Mouse (Mus musculus) embryonic stem cell, embryonic (primary cell): ENCODE data around the gene Slc35e4.

Experiments used
- CTCF ChIA-PET, 4 experiments: fragments of 300-600 bp in 2 of 4; fragments of 350-600 bp in 2 of 4; sonication (Branson Sonifier 250); formaldehyde crosslinking; loops; one replicate each; lab custom pipeline; 2022; ENCODE audit warnings: inconsistent platforms in 2 of 4; lab: Charles Lee
- POLR2A ChIA-PET, 4 experiments: fragments of 300-600 bp in 2 of 4; fragments of 350-600 bp in 2 of 4; sonication (Branson Sonifier 250); formaldehyde crosslinking; loops; one replicate each; lab custom pipeline; 2022; ENCODE audit warnings: antibody characterized with exemption in 4 of 4, inconsistent platforms in 1 of 4; lab: Charles Lee

Slc35e4 gene

GRCm38 (mm10) chr11:3930931-3931330 lies 16.5 kb upstream of the Slc35e4 start:
- ChIA-PET CTCF (interaction anchor here (0.6 to 2.7 kb wide), 12 partner anchors 9 to 584 kb away, joined by 3 to 25 read pairs (median 4); partner anchors contain the start of genes Slc35e4 (in 2 of the 4) and Gal3st1 (in 1 of the 4)), POLR2A (interaction anchor here in 3 of 4 experiments (0.6 to 3.2 kb wide), 23 partner anchors 9 to 1127 kb away, joined by 3 to 30 read pairs (median 5); partner anchors contain the start of genes Pes1 (in 3 of the 3), Slc35e4 (in 2 of the 3), 4921536K21Rik (in 1 of the 3) and Gal3st1 (in 1 of the 3))

GRCm38 (mm10) chr11:3930019-3930418 lies 15.6 kb upstream of the Slc35e4 start:
- CTCF ChIA-PET = interaction anchor here in 2 of 4 experiments (2.1 to 2.7 kb wide), 2 partner anchors 9 kb away, joined by 14 to 25 read pairs; no protein-coding TSS in a partner anchor
- POLR2A ChIA-PET = no interaction called here

GRCm38 (mm10) chr11:3925916-3926315 lies 11.5 kb upstream of the Slc35e4 start:
- ChIA-PET CTCF (no interaction called here), POLR2A (interaction anchor here in 2 of 4 experiments (0.6 to 1.9 kb wide), 3 partner anchors 21 to 68 kb away, joined by 3 to 6 read pairs (median 5); partner anchors contain the start of gene Pes1 (in 1 of the 2))

GRCm38 (mm10) chr11:3922731-3923130 lies 8.3 kb upstream of the Slc35e4 start:
- ChIA-PET CTCF (interaction anchor here in 3 of 4 experiments (0.8 to 2.6 kb wide), 5 partner anchors 9 to 89 kb away, joined by 3 to 10 read pairs (median 7); partner anchors contain the start of genes Osbp2 (in 1 of the 3) and Tcn2 (in 1 of the 3)), POLR2A (interaction anchor here in 3 of 4 experiments (1.1 to 3.3 kb wide), 5 partner anchors 9 to 41 kb away, joined by 3 to 19 read pairs (median 5); partner anchors contain the start of genes Pes1 (in 2 of the 3) and Tcn2 (in 1 of the 3))

- CTCF ChIA-PET = interaction anchor here (0.5 to 2.6 kb wide), 56 partner anchors 9 to 1200 kb away, joined by 3 to 25 read pairs (median 4); partner anchors contain the start of genes Tcn2 (in 4 of the 4), Pes1 (in 2 of the 4), Dusp18 (in 1 of the 4) and Osbp2 (in 1 of the 4)
- POLR2A ChIA-PET = interaction anchor here in 3 of 4 experiments (0.6 to 3.3 kb wide), 18 partner anchors 9 to 104 kb away, joined by 3 to 19 read pairs (median 4); partner anchors contain the start of genes Tcn2 (in 3 of the 3), Pes1 (in 2 of the 3), 4921536K21Rik (in 1 of the 3) and Dusp18 (in 1 of the 3)
Observed at GRCm38 (mm10) chr11:3922115-3922514, 7.7 kb upstream of the Slc35e4 start.

GRCm38 (mm10) chr11:3921281-3921850 lies 6.9 kb upstream of the Slc35e4 start:
- POLR2A ChIA-PET = interaction anchor here in 3 of 4 experiments (0.5 to 3.3 kb wide), 25 partner anchors 8 to 273 kb away, joined by 3 to 19 read pairs (median 3); partner anchors contain the start of genes Pes1 (in 3 of the 3), Tcn2 (in 3 of the 3), 4921536K21Rik (in 1 of the 3) and Dusp18 (in 1 of the 3)

DNA sequence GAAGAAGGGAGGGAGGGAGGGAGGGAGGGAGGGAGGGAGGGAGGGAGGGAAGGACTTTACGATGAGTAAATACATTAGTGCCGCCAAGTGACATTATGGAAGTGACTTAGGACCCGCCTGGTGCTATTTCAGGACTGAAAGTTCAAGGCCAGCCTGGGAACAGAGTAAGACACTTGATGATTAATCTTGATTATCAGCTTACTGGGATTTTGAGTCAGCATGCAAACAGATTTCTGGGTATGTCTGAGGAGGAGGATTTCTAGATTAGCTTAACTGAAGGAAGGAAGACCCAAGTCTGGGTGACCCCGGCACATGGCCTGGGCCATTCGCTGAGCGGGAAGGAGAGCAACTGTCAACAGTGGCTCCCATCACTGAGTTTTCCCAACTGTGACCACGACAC lies 6.0 kb upstream of the Slc35e4 start:
- ChIA-PET POLR2A (interaction anchor here (0.6 to 3.3 kb wide), 13 partner anchors 11 to 272 kb away, joined by 3 to 19 read pairs (median 4); partner anchors contain the start of genes Tcn2 (in 3 of the 4), Pes1 (in 2 of the 4), 4921536K21Rik (in 1 of the 4) and Dusp18 (in 1 of the 4)), CTCF (interaction anchor here (0.6 to 2.6 kb wide), 37 partner anchors 9 to 544 kb away, joined by 3 to 25 read pairs (median 4); partner anchors contain the start of genes Tcn2 (in 3 of the 4), Pes1 (in 2 of the 4) and Osbp2 (in 1 of the 4))

More at GRCm38 (mm10) chr11:3921281-3921850, 6.9 kb upstream of the Slc35e4 start:
- CTCF ChIA-PET = interaction anchor here (0.5 to 2.6 kb wide), 79 partner anchors 8 to 1201 kb away, joined by 3 to 25 read pairs (median 4); partner anchors contain the start of genes Tcn2 (in 4 of the 4), Dusp18 (in 2 of the 4), Pes1 (in 2 of the 4) and 4921536K21Rik (in 1 of the 4)

DNA sequence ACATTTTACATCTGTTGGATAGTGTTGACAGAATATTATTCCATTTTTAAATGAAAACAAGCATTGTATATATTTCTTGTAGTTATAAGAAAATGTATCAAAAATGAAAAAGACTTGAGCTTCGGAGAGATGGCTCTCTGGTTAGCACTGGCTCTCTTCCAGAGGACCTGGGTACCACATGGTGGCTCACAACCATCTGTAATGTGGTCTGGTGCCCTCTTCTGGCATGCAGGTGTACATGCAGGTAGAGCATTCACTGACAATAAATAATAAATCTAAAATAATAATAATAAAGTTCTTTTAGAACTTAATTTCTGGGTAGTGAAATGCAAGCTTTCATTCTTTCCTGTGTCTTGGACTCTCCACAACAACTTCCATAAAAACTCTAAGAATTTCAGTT lies 4.3 kb upstream of the Slc35e4 start:
- ChIA-PET POLR2A (interaction anchor here in 2 of 4 experiments (0.6 to 1.4 kb wide), 5 partner anchors 9 to 48 kb away, joined by 3 to 4 read pairs (median 3); no protein-coding TSS in a partner anchor), CTCF (interaction anchor here in 2 of 4 experiments (0.5 to 1.4 kb wide), 4 partner anchors 39 to 321 kb away, joined by 3 read pairs; no protein-coding TSS in a partner anchor)

DNA sequence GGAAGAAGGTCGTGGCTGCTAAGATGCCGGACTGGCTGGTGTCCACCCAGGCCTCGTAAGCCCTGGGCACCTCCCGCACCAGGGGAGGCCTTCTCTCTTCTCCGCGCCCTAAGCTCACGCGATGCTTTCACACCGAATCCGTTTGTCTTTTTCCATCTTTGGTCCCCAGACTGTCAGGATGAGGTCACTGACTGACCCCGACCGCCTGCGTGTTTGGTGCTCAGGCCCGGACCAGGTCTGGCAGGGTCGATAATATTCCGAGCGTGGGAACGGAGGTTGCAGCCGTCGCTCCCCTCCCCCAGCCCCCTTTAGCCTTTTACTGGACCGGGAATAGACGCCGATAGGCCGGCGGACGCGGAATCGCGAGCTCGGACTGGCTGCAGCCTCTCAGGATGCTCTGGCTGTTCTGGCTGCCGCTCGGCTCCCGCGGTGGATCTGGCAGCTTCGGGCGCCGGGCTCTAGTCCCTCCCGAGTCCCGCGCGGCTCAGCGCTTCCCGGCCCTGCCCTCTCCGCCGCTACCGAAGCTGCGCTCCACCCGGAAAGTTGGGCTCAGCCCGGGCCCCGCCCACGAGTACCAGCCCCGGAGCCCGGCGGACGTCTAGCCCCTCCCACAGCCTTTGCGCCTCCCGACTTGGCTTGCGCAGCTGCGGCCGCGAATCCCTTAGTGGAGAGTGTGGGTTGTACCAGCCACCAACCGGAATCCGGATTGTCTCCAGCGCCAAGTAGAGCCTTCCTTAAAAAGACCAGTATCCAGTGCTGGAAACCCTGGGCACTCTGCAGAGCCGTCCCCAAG lies 952 bp downstream of the Slc35e4 start:
- POLR2A ChIA-PET = interaction anchor here in 3 of 4 experiments (0.6 to 2.7 kb wide), 61 partner anchors 8 to 461 kb away, joined by 3 to 22 read pairs (median 4); partner anchors contain the start of genes 4921536K21Rik (in 3 of the 3), Dusp18 (in 3 of the 3), Morc2a (in 3 of the 3) and Pes1 (in 3 of the 3)
- CTCF ChIA-PET = interaction anchor here (0.5 to 2.4 kb wide), 58 partner anchors 8 to 889 kb away, joined by 3 to 23 read pairs (median 4); partner anchors contain the start of genes Tcn2 (in 3 of the 4), Pes1 (in 2 of the 4), 4921536K21Rik (in 1 of the 4) and Dusp18 (in 1 of the 4)

GRCm38 (mm10) chr11:3912875-3913271 lies 1.6 kb downstream of the Slc35e4 start:
- ChIA-PET POLR2A (interaction anchor here in 3 of 4 experiments (0.9 to 2.7 kb wide), 32 partner anchors 9 to 264 kb away, joined by 3 to 22 read pairs (median 6); partner anchors contain the start of genes 4921536K21Rik (in 3 of the 3), Dusp18 (in 3 of the 3), Pes1 (in 3 of the 3) and Tcn2 (in 2 of the 3)), CTCF (interaction anchor here in 3 of 4 experiments (0.6 to 2.4 kb wide), 8 partner anchors 9 to 581 kb away, joined by 3 to 23 read pairs (median 6); no protein-coding TSS in a partner anchor)

- CTCF ChIA-PET = interaction anchor here in 2 of 4 experiments (1.2 to 2.0 kb wide), 4 partner anchors 9 to 33 kb away, joined by 3 to 9 read pairs (median 4); no protein-coding TSS in a partner anchor
Observed at GRCm38 (mm10) chr11:3912100-3912874, 2.2 kb downstream of the Slc35e4 start.

GRCm38 (mm10) chr11:3911440-3911839 lies 3.0 kb downstream of the Slc35e4 start:
- ChIA-PET POLR2A (interaction anchor here in 2 of 4 experiments (0.6 to 1.7 kb wide), 2 partner anchors 52 to 83 kb away, joined by 4 read pairs; partner anchors contain the start of gene Pes1 (in 1 of the 2)), CTCF (interaction anchor here in 2 of 4 experiments (1.2 to 2.0 kb wide), 4 partner anchors 10 to 32 kb away, joined by 3 to 9 read pairs (median 4); no protein-coding TSS in a partner anchor)

More at GRCm38 (mm10) chr11:3912100-3912874, 2.2 kb downstream of the Slc35e4 start:
- POLR2A ChIA-PET = interaction anchor here in 2 of 4 experiments (1.6 to 2.6 kb wide), 5 partner anchors 8 to 51 kb away, joined by 4 to 17 read pairs (median 10); partner anchors contain the start of genes 4921536K21Rik (in 1 of the 2), Dusp18 (in 1 of the 2) and Pes1 (in 1 of the 2)

GRCm38 (mm10) chr11:3910513-3911310 lies 3.8 kb downstream of the Slc35e4 start:
- ChIA-PET CTCF (interaction anchor here in 1 of 4 experiments (1.5 to 2.0 kb wide), 2 partner anchors 10 to 11 kb away, joined by 4 to 9 read pairs; no protein-coding TSS in a partner anchor), POLR2A (interaction anchor here in 2 of 4 experiments (0.6 kb wide), 3 partner anchors 33 to 83 kb away, joined by 3 to 5 read pairs (median 4); partner anchors contain the start of gene Pes1 (in 1 of the 2))

DNA sequence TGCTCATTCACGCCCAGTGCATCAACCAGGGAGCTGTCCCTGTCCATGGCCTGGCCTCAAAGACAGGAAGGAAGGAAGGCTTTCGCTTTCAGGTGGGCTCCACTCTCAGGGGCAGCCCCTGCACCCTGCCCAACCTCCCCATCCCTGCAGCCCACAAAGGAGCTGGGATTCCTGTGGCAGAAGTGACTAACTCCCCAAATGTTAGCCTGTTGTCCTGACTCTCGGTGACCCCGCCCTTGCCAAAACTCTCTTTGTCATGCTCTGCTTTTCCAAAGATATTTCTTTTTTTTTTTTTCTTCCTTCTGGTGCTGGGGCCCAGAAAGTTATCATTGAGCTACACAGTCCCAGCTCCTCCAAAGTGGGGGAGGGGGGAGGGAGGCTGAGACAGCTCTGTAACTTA lies 5.2 kb downstream of the Slc35e4 start:
- POLR2A ChIA-PET = interaction anchor here (0.6 to 2.2 kb wide), 10 partner anchors 10 to 491 kb away, joined by 3 to 7 read pairs (median 4); partner anchors contain the start of genes 4921536K21Rik (in 2 of the 4), Dusp18 (in 2 of the 4) and Pes1 (in 1 of the 4)
- CTCF ChIA-PET = interaction anchor here in 3 of 4 experiments (0.5 to 1.8 kb wide), 6 partner anchors 12 to 577 kb away, joined by 3 to 6 read pairs (median 3); no protein-coding TSS in a partner anchor
